Mouse (Mus musculus) MEL (cell line): ENCODE data around the gene Rpl7a.

ENCODE experiments used
- EP300 ChIP-seq, 2 experiments: IDR thresholded peaks; 2 replicates each; pipeline ENCODE4 v1.6.1; 2011; ENCODE audit warnings: improper control_type of control experiment in 2 of 2, low read length in 2 of 2, low read depth in 1 of 2, mild to moderate bottlenecking in 1 of 2
- KAT2A ChIP-seq: conservative IDR thresholded peaks from 2 replicates; pipeline ENCODE4 v1.6.1; 2012; ENCODE audit warnings: low read depth, low read length, improper control_type of control experiment, inconsistent platforms
- ZNF384 ChIP-seq: IDR thresholded peaks from 2 replicates; pipeline ENCODE4 v1.6.1; 2012; ENCODE audit warnings: low read depth, mild to moderate bottlenecking, inconsistent platforms, low read length, improper control_type of control experiment

DNA sequence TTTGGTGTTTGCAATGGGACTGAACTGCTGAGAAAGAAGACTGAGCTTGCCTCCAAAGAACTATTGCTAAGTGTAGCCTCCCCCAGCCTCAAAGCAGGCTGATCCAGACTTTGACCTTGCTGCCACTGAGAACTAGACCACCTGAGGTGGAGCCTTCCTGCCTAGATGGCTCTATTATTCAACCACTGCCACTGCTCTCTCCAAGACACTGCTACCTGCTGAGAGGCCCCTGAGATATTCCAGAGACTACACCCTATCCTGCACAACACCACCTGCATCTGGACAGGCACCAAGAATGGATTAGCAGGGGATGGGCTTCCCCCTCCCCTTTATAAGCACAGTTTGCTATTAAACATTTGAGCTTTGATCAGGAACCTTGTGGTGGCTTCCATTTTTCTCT, 32.0 kb upstream of the Rpl7a start:
- no peak for TF ChIP-seq ZNF384
- no peak for TF ChIP-seq EP300 (IDR thresholded peaks at IDR 0.05; ENCODE audit: low read depth in 1 of 2, low read length in 2 of 2)
- TF ChIP-seq KAT2A, result no peak
